Mouse (Mus musculus) intestine, postnatal 0 days (tissue): Measurements from ENCODE around the gene Adamts14. TPM values are rescaled to one million over a fixed set of nuclear protein-coding genes. Genes with fewer than 3 reads are reported as not detected.

ENCODE experiments used
- ATAC-seq: fragments of 200-750 bp; cut with Nextera tagmentation; 2 replicates; pipeline ENCODE4 v1.8.0; 2017; ENCODE audit warnings: mild to moderate bottlenecking, moderate TSS enrichment, moderate library complexity
- H3K27ac ChIP-seq: fragments of 300-500 bp; sonication (generic); 2 replicates; pipeline ENCODE4 v1.5.1; 2014; ENCODE audit warnings: mild to moderate bottlenecking, low read depth, low read length, moderate library complexity
- H3K27me3 ChIP-seq: fragments of 300-500 bp; sonication (generic); replicated peaks from 2 replicates; pipeline ENCODE4 v1.6.1; 2014; ENCODE audit warnings: low read length, mixed read lengths; ENCODE audit not compliant: control insufficient read depth, insufficient read depth
- H3K36me3 ChIP-seq: fragments of 300-500 bp; sonication (generic); 2 replicates; pipeline ENCODE4 v1.6.1; 2014; ENCODE audit warnings: mild to moderate bottlenecking, moderate library complexity; ENCODE audit not compliant: control insufficient read depth, insufficient read depth
- H3K4me1 ChIP-seq: fragments of 300-500 bp; sonication (generic); replicated peaks from 2 replicates; pipeline ENCODE4 v1.6.1; 2014; ENCODE audit warnings: antibody characterized with exemption, low read length, mixed read lengths; ENCODE audit not compliant: control insufficient read depth, insufficient read depth
- H3K4me2 ChIP-seq: fragments of 300-500 bp; sonication (generic); replicated peaks from 2 replicates; pipeline ENCODE4 v1.6.1; 2014; ENCODE audit warnings: low read depth, mild to moderate bottlenecking, moderate library complexity
- H3K4me3 ChIP-seq: fragments of 300-500 bp; sonication (generic); 2 replicates; pipeline ENCODE4 v1.5.1; 2014; ENCODE audit warnings: low read depth, low read length
- H3K9ac ChIP-seq: fragments of 300-500 bp; sonication (generic); 2 replicates; pipeline ENCODE4 v1.6.1; 2014; ENCODE audit warnings: mild to moderate bottlenecking, low read depth, low read length
- H3K9me3 ChIP-seq: fragments of 300-500 bp; sonication (generic); 2 replicates; pipeline ENCODE4 v1.6.1; 2016; ENCODE audit warnings: mixed run types; ENCODE audit not compliant: control insufficient read depth
- CTCF ChIP-seq: sonication (generic); IDR thresholded peaks from 2 replicates; pipeline ENCODE4 v1.5.1; 2016; ENCODE audit warnings: low read depth, mild to moderate bottlenecking, control low read depth, antibody characterized with exemption, moderate library complexity
- WGBS: fragments of 180-500 bp; shearing (Covaris S2); extraction: QIAGEN DNeasy Blood & Tissue Kit; methylation state at CpG from one replicate; pipeline ENCODE4 v1.1.7; 2014; 5-methylcytosine and 5-hydroxymethylcytosine counted together
- polyA plus RNA-seq: library from polyadenylated mRNA; unstranded; fragments of >200 nt; fragmentation: Nextera tagmentation; extraction: Ambion mirVana; gene quantifications from 2 replicates; pipeline ENCODE4 v1.2.1, GENCODE M21; 2015

The Adamts14 gene
- polyA plus RNA-seq, 1 experiment from 2014 or later: 0.73 TPM

DNA sequence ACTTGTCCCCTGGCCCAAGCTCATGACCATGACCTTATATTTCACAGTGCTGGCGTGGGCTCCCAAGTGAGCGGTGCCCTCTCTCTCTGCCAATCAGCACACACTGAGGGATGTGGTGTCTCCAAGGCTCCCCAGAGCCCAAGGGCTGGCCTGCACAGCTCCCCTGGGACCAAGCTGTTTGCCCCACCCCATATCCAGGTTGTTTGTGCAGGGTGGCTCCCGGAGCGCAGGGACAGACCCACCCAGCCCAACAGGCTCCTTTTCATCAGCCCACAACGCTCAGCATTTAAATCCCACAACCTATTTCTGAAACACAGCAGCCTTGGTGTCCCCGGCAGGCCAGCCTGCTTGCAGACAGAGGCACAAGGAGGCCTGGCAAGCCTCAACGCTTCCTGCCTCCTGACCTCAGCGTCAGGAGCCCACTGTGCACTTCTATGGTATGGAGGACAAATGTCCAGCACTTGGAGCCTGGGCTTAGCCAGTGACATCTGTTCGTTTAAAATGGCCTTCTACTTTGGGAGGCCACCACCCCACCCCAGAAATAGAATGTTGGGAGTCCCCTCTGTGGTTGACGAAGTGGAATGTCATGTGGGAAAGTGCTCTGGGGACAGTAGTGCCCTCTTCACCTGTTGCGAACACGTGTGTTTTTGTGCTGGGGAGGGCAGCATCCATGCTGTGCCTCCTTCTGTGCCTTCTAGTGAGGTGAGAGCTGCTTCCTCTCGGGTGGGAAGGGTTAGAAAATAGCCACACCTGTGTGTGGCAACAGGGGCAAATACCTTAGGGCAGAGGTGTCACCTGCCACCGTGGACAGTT lies 32.9 kb downstream of the Adamts14 start:
- no peak for ATAC-seq
- Histone ChIP-seq H3K36me3 (no peaks in the 10 kb centered on the region), H3K4me2 (no peak overlapping the region), H3K27me3 (no peaks in the 10 kb centered on the region), H3K4me1 (no peaks in the 10 kb centered on the region), H3K9ac (no peak overlapping the region), H3K4me3 (no peak overlapping the region), H3K27ac (no peak overlapping the region), H3K9me3 (no peaks in the 10 kb centered on the region)
- WGBS: 63% methylated on average over 14 of the region's 14 CpGs
- no peak for TF ChIP-seq CTCF

DNA sequence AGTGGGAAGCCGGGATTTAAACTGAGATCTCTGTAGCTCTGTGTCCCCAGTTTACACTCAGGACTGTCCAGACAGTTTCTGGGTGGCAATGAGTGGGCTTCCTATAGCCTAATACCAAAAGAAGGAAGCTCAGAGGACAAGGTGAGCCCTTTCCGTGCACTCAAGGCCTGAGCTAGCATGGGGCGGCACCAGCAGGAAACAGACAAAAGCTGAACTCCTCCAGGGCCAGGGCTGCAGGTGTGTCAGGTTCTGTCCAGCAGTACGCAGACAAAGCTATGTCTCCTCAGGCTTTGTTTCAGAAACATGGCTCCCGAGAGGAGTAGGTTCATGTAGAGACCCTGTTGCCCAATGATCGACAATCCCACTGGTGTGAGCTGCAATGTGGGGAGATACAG lies 35.9 kb downstream of the Adamts14 start:
- H3K4me3 ChIP-seq: no peak overlapping the region
- no peak overlapping the region for H3K27ac ChIP-seq
- H3K4me1 ChIP-seq: no peaks in the 10 kb centered on the region
- no peak overlapping the region for H3K4me2 ChIP-seq
- TF ChIP-seq CTCF: no peak
- H3K27me3 ChIP-seq: no peaks in the 10 kb centered on the region
- no peak for ATAC-seq
- no peak overlapping the region for H3K9ac ChIP-seq
- no peaks in the 10 kb centered on the region for H3K36me3 ChIP-seq
- 73% methylated on average over 6 of the region's 6 CpGs for WGBS
- no peaks in the 10 kb centered on the region for H3K9me3 ChIP-seq

DNA sequence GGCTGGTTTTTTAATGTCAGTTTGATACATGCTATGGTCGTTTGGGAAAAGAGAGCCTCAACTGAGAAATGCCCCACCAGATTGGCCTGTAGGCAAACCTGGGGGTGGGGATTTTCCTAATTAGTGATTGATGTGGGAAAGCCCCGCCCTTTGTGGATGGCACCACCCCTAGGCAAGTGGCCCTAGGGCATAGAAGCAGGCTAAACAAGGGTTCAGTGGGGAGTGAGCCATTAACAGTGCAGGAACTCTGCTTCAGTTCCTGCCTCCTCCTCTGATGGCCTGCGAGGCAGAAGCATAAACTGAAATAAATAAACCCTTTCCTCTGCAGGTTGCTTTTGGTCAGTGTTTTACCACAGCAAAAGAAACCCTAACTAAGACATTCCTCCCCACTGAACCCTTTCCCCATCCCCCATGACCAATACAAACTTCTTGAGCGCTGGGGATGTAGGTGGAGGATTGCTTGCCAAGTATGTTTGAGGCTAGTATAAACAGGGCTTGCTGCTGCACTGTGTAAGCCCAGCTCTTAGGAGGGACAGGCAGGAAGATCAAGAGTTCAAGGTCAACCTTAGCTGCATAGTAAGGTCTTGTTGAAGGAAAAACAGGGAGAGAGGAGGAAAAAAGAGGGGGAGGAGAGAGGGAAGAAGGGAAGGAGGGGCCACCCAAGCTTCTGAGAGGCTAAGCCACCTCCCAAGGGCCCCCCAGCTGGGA lies 36.4 kb downstream of the Adamts14 start:
- WGBS: 61% methylated on average over 4 of the region's 4 CpGs
- H3K27ac ChIP-seq: no peak overlapping the region
- TF ChIP-seq CTCF: no peak
- no peaks in the 10 kb centered on the region for H3K27me3 ChIP-seq
- H3K4me2 ChIP-seq: no peak overlapping the region
- no peaks in the 10 kb centered on the region for H3K9me3 ChIP-seq
- no peak overlapping the region for H3K9ac ChIP-seq
- ATAC-seq: no peak
- no peaks in the 10 kb centered on the region for H3K36me3 ChIP-seq
- no peaks in the 10 kb centered on the region for H3K4me1 ChIP-seq
- H3K4me3 ChIP-seq: no peak overlapping the region

DNA sequence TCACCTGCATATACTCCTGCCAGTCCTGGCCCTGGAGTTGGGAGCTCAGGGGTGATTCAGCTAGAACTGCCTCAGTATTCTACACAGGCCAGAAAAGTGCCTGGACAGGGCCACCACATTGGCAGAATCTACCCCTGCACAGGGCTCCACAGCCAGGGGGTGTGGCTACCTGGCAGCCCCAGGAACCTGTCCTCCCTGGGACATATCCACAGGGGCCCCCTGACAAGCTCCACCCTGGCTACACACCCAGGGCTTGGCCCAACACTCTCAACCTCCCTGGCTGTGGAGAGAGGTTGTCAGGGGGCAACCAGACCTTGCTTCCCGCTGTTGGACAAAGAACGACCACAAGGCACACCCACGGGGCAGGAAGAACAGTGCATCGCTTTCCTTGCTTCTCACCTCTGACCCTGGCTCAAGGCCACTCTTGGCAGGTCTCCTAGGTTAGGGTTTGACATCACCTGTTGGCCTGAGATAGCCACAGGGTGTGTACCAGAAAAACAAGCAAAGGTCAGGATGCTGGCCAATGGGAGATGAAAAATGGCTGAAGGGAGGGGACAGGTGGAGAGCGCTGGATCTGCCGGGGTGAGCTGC lies 37.5 kb downstream of the Adamts14 start:
- H3K9me3 ChIP-seq: no peaks in the 10 kb centered on the region
- no peak overlapping the region for H3K9ac ChIP-seq
- no peaks in the 10 kb centered on the region for H3K36me3 ChIP-seq
- H3K4me1 ChIP-seq: no peaks in the 10 kb centered on the region
- WGBS: 62% methylated on average over 6 of the region's 6 CpGs
- ATAC-seq: 0 out of 2 replicates have a peak, but pooled peaks have one; percentile 14
- H3K4me2 ChIP-seq: no peak overlapping the region
- H3K4me3 ChIP-seq: no peak overlapping the region
- no peaks in the 10 kb centered on the region for H3K27me3 ChIP-seq
- no peak overlapping the region for H3K27ac ChIP-seq
- no peak for TF ChIP-seq CTCF

DNA sequence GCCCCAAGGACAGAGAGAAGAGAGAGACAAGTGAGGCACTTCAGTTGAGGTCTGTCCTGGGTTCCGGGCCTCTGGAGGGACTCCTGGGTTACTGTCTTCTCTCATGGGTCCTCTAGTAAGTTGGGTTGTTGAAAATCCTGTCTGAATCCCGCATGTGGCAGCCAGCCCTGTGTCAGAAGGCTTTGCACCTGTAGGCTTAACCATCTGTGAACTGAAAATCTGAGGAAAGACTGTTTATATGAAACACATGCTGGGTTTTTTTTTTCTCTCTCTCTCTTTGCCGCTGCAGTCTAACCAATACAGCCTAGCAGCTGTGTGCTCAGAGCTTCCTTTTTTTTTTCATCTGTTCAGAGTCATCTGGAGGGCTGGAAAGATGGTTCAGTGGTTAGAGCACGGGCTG lies 38.9 kb downstream of the Adamts14 start:
- no peak overlapping the region for H3K27ac ChIP-seq
- no peaks in the 10 kb centered on the region for H3K36me3 ChIP-seq
- no peaks in the 10 kb centered on the region for H3K4me1 ChIP-seq
- H3K27me3 ChIP-seq: no peaks in the 10 kb centered on the region
- H3K9me3 ChIP-seq: no peaks in the 10 kb centered on the region
- H3K4me2 ChIP-seq: no peak overlapping the region
- no peak for ATAC-seq
- H3K4me3 ChIP-seq: no peak overlapping the region
- no peak overlapping the region for H3K9ac ChIP-seq
- no peak for TF ChIP-seq CTCF
- 76% methylated on average over 4 of the region's 4 CpGs for WGBS

DNA sequence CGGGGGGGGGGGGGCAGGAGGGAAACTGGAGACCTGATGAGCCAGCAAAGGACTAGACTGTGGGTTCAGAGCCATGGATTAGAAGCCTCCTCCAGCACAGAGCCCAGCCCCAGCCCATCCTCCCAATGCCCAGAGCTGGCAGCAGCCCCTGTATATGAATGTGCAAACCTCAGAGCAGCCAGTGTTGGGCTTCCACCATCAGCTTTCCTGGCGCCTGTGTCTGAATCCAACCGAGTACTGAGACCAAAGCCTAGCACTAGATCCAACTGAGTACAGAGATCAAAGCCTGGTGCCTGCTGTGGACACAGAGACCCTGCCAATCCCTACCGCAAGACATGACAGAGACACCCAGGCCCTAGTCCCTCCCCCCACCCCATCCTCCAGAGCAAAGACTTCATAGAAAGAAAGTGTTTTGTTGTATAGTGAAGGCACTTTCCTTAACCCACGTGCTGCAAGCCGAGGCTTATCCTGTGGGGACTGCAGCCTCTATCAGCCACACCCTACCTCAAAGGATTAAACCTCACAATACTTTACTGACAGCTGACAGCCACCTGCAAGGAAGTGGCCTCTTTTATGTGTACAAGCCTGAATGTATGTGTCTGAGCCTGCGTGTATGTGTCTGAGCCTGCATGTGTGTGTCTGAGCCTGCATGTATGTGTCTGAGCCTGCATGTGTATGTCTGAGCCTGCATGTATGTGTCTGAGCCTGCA lies 40.2 kb downstream of the Adamts14 start:
- no peak overlapping the region for H3K27ac ChIP-seq
- H3K9me3 ChIP-seq: no peaks in the 10 kb centered on the region
- peak; percentile 52 for ATAC-seq
- H3K27me3 ChIP-seq: no peaks in the 10 kb centered on the region
- H3K4me3 ChIP-seq: no peak overlapping the region
- H3K4me1 ChIP-seq: no peaks in the 10 kb centered on the region
- 38% methylated on average over 7 of the region's 7 CpGs for WGBS
- H3K4me2 ChIP-seq: no peak overlapping the region
- TF ChIP-seq CTCF: no peak
- no peak overlapping the region for H3K9ac ChIP-seq
- no peaks in the 10 kb centered on the region for H3K36me3 ChIP-seq
